Mouse (Mus musculus): ENCODE measurements at regions not wholly inside any gene's neighbourhood (a gene's known extent, or its start where the extent isn't known, plus 50 kb on each side); places are given as distances from the start of the nearest gene placed in this dataset.
A peak's percentile ranks its signal among the peaks of the same experiment; 100 is the strongest.
"Not testable (repeated sequence)": the region's sequence is repeated elsewhere in the genome, so short reads cannot be mapped to it uniquely, and the experiment has no call there.

GRCm38 (mm10) chr8:8862767-8863166, 172.4 kb upstream of the Arglu1 start:
- Histone ChIP-seq H3K36me3 (no peaks in the 10 kb centered on the region), H3K9ac (no peak overlapping the region), H3K4me1 (replicated peaks) (peaks cover 4% of the 10 kb centered on the region; the same call in 1 of the 2 replicates), H3K9me3 (replicated peaks) (no peaks in the 10 kb centered on the region), H3K27me3 (replicated peaks) (no peaks in the 10 kb centered on the region), H3K4me3 (no peak overlapping the region), H3K4me2 (no peak overlapping the region), H3K27ac (ENCODE audit: poor library complexity, severe bottlenecking) (no peak overlapping the region)
- no peak for ATAC-seq (ENCODE audit: insufficient number of reproducible peaks, low FRiP score)
- WGBS, result 93% methylated on average over 6 of the region's 6 CpGs

GRCm38 (mm10) chr8:8861331-8861940, 171.1 kb upstream of the Arglu1 start:
- 0 out of 2 replicates have a peak, but pooled peaks cover 4% of the 10 kb centered on the region for H3K4me1 ChIP-seq (replicated peaks)
- no peak overlapping the region for H3K4me3 ChIP-seq
- H3K9ac ChIP-seq, result no peak overlapping the region
- 63% methylated on average over 9 of the region's 9 CpGs for WGBS
- H3K4me2 ChIP-seq, result no peak overlapping the region
- H3K9me3 ChIP-seq (replicated peaks), result no peaks in the 10 kb centered on the region
- no peaks in the 10 kb centered on the region for H3K27me3 ChIP-seq (replicated peaks)
- no peak for ATAC-seq (ENCODE audit: insufficient number of reproducible peaks, low FRiP score)
- H3K27ac ChIP-seq (ENCODE audit: poor library complexity, severe bottlenecking), result no peak overlapping the region
- H3K36me3 ChIP-seq, result no peaks in the 10 kb centered on the region

GRCm38 (mm10) chr8:8858636-8859035, 168.3 kb upstream of the Arglu1 start:
- Histone ChIP-seq H3K4me2 (no peak overlapping the region), H3K4me1 (replicated peaks) (0 out of 2 replicates have a peak, but pooled peaks cover 4% of the 10 kb centered on the region), H3K9ac (no peak overlapping the region), H3K27me3 (replicated peaks) (no peaks in the 10 kb centered on the region), H3K27ac (ENCODE audit: poor library complexity, severe bottlenecking) (no peak overlapping the region), H3K4me3 (no peak overlapping the region), H3K9me3 (replicated peaks) (no peaks in the 10 kb centered on the region), H3K36me3 (no peaks in the 10 kb centered on the region)
- ATAC-seq (ENCODE audit: insufficient number of reproducible peaks, low FRiP score), result no peak
- 23% methylated on average over 3 of the region's 3 CpGs for WGBS

GRCm38 (mm10) chr8:8852656-8853366, 162.5 kb upstream of the Arglu1 start:
- no peak for ATAC-seq (ENCODE audit: insufficient number of reproducible peaks, low FRiP score)
- Histone ChIP-seq H3K27me3 (replicated peaks) (no peaks in the 10 kb centered on the region), H3K27ac (ENCODE audit: poor library complexity, severe bottlenecking) (no peak overlapping the region), H3K36me3 (no peaks in the 10 kb centered on the region), H3K9me3 (replicated peaks) (no peaks in the 10 kb centered on the region), H3K4me1 (replicated peaks) (peaks cover 13% of the 10 kb centered on the region), H3K9ac (no peak overlapping the region), H3K4me3 (no peak overlapping the region), H3K4me2 (no peak overlapping the region)
- 65% methylated on average over 7 of the region's 7 CpGs for WGBS

- Histone ChIP-seq H3K27me3 (replicated peaks) (no peaks in the 10 kb centered on the region), H3K9me3 (replicated peaks) (no peaks in the 10 kb centered on the region), H3K4me2 (peak overlapping the region; percentile 41), H3K9ac (no peak overlapping the region), H3K27ac (ENCODE audit: poor library complexity, severe bottlenecking) (no peak overlapping the region), H3K4me1 (replicated peaks) (peaks cover 13% of the 10 kb centered on the region), H3K4me3 (no peak overlapping the region), H3K36me3 (no peaks in the 10 kb centered on the region)
- 8% methylated on average over 4 of the region's 4 CpGs for WGBS
- no peak for ATAC-seq (ENCODE audit: insufficient number of reproducible peaks, low FRiP score)
Measured at GRCm38 (mm10) chr8:8851271-8851670, 160.9 kb upstream of the Arglu1 start.

- Histone ChIP-seq H3K9me3 (replicated peaks) (no peaks in the 10 kb centered on the region), H3K4me3 (no peak overlapping the region), H3K4me1 (replicated peaks) (peaks cover 13% of the 10 kb centered on the region), H3K27me3 (replicated peaks) (no peaks in the 10 kb centered on the region), H3K4me2 (peak overlapping the region; percentile 41), H3K36me3 (no peaks in the 10 kb centered on the region), H3K27ac (ENCODE audit: poor library complexity, severe bottlenecking) (no peak overlapping the region), H3K9ac (no peak overlapping the region)
- ATAC-seq (ENCODE audit: insufficient number of reproducible peaks, low FRiP score), result no peak
- 49% methylated on average over 8 of the region's 8 CpGs for WGBS
Measured at GRCm38 (mm10) chr8:8850766-8851165, 160.4 kb upstream of the Arglu1 start.

GRCm38 (mm10) chr8:8847579-8847978, 157.3 kb upstream of the Arglu1 start:
- H3K4me1 ChIP-seq (replicated peaks), result peaks cover 19% of the 10 kb centered on the region
- no peak for ATAC-seq (ENCODE audit: insufficient number of reproducible peaks, low FRiP score)
- 79% methylated on average over 10 of the region's 10 CpGs for WGBS
- H3K4me3 ChIP-seq, result no peak overlapping the region
- H3K27ac ChIP-seq (ENCODE audit: poor library complexity, severe bottlenecking), result no peak overlapping the region
- H3K9ac ChIP-seq, result no peak overlapping the region
- no peaks in the 10 kb centered on the region for H3K9me3 ChIP-seq (replicated peaks)
- no peaks in the 10 kb centered on the region for H3K36me3 ChIP-seq
- no peak overlapping the region for H3K4me2 ChIP-seq
- H3K27me3 ChIP-seq (replicated peaks), result no peaks in the 10 kb centered on the region

GRCm38 (mm10) chr8:8842326-8842725, 152.0 kb upstream of the Arglu1 start:
- no peak overlapping the region for H3K9ac ChIP-seq
- no peak overlapping the region for H3K4me2 ChIP-seq
- H3K4me3 ChIP-seq, result no peak overlapping the region
- H3K36me3 ChIP-seq, result no peaks in the 10 kb centered on the region
- peaks cover 10% of the 10 kb centered on the region for H3K4me1 ChIP-seq (replicated peaks)
- 35% methylated on average over 2 of the region's 2 CpGs for WGBS
- H3K27ac ChIP-seq (ENCODE audit: poor library complexity, severe bottlenecking), result no peak overlapping the region
- no peaks in the 10 kb centered on the region for H3K27me3 ChIP-seq (replicated peaks)
- H3K9me3 ChIP-seq (replicated peaks), result no peaks in the 10 kb centered on the region
- ATAC-seq (ENCODE audit: insufficient number of reproducible peaks, low FRiP score), result no peak

GRCm38 (mm10) chr8:8836166-8836565, 145.8 kb upstream of the Arglu1 start:
- not testable (repeated sequence) for H3K9me3 ChIP-seq (replicated peaks); H3K4me3 ChIP-seq; H3K27ac ChIP-seq (ENCODE audit: poor library complexity, severe bottlenecking); H3K4me1 ChIP-seq (replicated peaks); H3K9ac ChIP-seq; H3K4me2 ChIP-seq; H3K36me3 ChIP-seq; ATAC-seq (ENCODE audit: insufficient number of reproducible peaks, low FRiP score); H3K27me3 ChIP-seq (replicated peaks)
- 73% methylated on average over 11 of the region's 11 CpGs for WGBS

- Histone ChIP-seq H3K4me2 (no peak overlapping the region), H3K36me3 (no peaks in the 10 kb centered on the region), H3K9me3 (replicated peaks) (0 out of 2 replicates have a peak, but pooled peaks cover 4% of the 10 kb centered on the region), H3K4me3 (no peak overlapping the region), H3K4me1 (replicated peaks) (no peaks in the 10 kb centered on the region), H3K27ac (ENCODE audit: poor library complexity, severe bottlenecking) (no peak overlapping the region), H3K9ac (no peak overlapping the region), H3K27me3 (replicated peaks) (no peaks in the 10 kb centered on the region)
- WGBS, result 73% methylated on average over 6 of the region's 6 CpGs
- no peak for ATAC-seq (ENCODE audit: insufficient number of reproducible peaks, low FRiP score)
Measured at GRCm38 (mm10) chr8:8831306-8831705, 141.0 kb upstream of the Arglu1 start.

GRCm38 (mm10) chr8:8829230-8829629, 138.9 kb upstream of the Arglu1 start:
- H3K27me3 ChIP-seq (replicated peaks), result no peaks in the 10 kb centered on the region
- H3K4me1 ChIP-seq (replicated peaks), result no peaks in the 10 kb centered on the region
- no peak overlapping the region for H3K4me2 ChIP-seq
- H3K27ac ChIP-seq (ENCODE audit: poor library complexity, severe bottlenecking), result no peak overlapping the region
- no peak overlapping the region for H3K9ac ChIP-seq
- WGBS, result 77% methylated on average over 14 of the region's 14 CpGs
- H3K9me3 ChIP-seq (replicated peaks), result no peaks in the 10 kb centered on the region
- no peak for ATAC-seq (ENCODE audit: insufficient number of reproducible peaks, low FRiP score)
- H3K4me3 ChIP-seq, result no peak overlapping the region
- H3K36me3 ChIP-seq, result no peaks in the 10 kb centered on the region

- H3K36me3 ChIP-seq, result no peaks in the 10 kb centered on the region
- H3K9me3 ChIP-seq (replicated peaks), result no peaks in the 10 kb centered on the region
- no peaks in the 10 kb centered on the region for H3K27me3 ChIP-seq (replicated peaks)
- ATAC-seq (ENCODE audit: insufficient number of reproducible peaks, low FRiP score), result no peak
- H3K4me1 ChIP-seq (replicated peaks), result no peaks in the 10 kb centered on the region
- no peak overlapping the region for H3K4me3 ChIP-seq
- WGBS, result 90% methylated on average over 7 of the region's 7 CpGs
- H3K27ac ChIP-seq (ENCODE audit: poor library complexity, severe bottlenecking), result no peak overlapping the region
- no peak overlapping the region for H3K9ac ChIP-seq
- no peak overlapping the region for H3K4me2 ChIP-seq
Measured at GRCm38 (mm10) chr8:8827555-8827954, 137.2 kb upstream of the Arglu1 start.
